Mouse (Mus musculus) adipocyte (in vitro differentiated cells): Measurements from ENCODE around the gene Hcls1.

Source experiments
- DNase-seq: peaks from one replicate; pipeline ENCODE4 v3.0.0-alpha.2; 2016; ENCODE audit warnings: low spot score

Gene Hcls1

GRCm38 (mm10) chr16:36934841-36935620 lies at the start of gene Hcls1:
Gene Hcls1 (plus strand): TSS chr16:36934983.
- peak; percentile 81 for DNase-seq

- DNase-seq = no peak
Measured at GRCm38 (mm10) chr16:36885912-36886311, 48.9 kb upstream of the Hcls1 start.

DNA sequence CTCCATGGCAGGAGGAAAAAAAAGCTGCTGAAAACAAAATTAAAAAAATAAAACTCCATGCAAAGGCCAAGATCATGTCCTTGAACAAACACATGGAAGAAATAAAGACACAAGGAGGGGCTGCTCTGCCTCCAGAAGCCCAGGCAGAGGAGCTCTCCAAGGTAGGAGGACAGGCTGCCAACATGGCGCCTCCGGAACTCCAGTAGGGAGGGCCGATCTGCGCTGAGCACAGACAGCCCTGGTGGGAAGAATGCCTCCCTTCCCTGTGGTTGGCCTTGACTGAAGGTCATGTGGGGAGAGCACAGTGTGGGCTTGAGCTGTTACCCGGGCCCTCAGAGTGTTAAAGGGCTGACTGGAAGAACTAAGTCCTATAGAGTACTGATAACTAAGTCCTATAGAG lies 47.2 kb upstream of the Hcls1 start:
- no peak for DNase-seq

DNA sequence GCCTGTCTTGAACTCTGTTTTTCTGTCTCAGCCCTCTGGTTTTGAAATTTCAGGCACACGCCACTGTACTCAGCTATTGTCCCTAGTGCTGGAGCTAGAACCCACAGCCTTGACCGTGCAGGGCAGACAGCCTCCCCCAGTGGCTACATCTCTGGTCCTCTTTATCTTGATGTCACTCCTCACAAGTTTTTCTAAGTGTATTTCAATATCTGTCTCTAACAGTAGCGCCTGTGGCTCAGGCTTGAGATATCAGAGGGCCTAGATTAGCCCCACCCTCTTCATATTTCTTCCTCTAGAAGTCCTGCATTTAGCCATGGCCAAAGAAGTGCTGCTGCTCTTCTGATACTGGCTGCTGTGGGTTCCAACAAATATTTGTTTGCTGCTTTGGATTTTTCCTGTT lies 44.2 kb upstream of the Hcls1 start:
- no peak for DNase-seq

DNA sequence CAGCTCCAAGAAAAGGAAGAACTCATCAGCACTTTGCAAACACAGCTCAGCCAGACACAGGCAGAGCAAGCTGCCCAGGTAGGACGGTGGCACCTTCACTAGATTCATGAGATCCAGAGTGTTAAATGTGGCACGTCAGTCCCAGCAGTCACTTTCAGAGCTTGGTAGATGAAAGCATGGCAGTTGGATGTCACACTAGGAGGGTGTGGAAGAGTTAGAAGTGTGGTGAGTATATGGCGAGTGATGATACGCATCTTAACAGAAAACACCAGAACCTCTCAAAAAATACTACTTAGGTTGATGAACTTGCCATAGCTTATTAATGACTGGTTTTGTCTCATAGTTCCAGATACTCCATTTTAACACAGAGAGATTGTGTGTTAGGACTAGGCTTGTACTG lies 43.4 kb upstream of the Hcls1 start:
- no peak for DNase-seq

DNA sequence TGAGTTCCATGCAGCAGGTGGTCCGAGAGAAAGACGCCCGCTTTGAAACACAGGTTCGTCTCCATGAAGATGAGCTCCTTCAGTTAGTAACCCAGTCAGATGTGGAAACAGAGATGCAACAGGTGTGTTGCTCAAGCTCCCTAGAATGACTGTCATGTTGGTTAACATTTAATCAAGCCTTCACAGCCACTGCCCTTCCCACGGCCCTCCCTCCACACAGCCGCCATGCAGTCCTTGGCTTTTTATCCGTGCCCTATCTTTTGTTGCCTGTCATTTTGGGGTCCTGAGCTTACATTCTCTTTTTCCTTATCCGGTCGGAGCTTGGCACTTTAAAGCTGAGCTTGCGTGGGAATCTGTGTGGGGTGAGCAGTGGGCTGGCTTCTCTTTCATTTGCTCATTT lies 41.5 kb upstream of the Hcls1 start:
- DNase-seq = no peak

GRCm38 (mm10) chr16:36896712-36897111 lies 38.1 kb upstream of the Hcls1 start:
- no peak for DNase-seq

DNA sequence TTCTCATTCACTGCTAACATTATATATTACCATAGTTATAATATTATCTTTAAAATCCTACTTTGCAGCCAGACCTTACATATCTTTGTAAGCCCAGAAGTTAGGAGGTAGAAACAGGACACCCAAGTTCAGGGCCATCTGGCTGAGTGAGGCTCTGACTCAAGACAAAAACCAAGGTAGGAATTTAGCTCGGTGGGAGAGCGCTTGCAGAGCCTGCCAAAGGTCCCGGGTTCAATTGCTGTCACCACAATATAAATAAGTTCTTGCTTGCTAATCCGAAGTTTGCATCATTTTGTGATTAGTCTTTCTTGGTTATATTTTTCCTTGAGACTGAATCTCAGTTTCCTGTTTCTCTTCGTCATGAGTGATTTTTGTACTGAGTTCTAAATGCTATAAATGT lies 31.6 kb upstream of the Hcls1 start:
- DNase-seq = no peak

GRCm38 (mm10) chr16:36911909-36912308 lies 22.9 kb upstream of the Hcls1 start:
- DNase-seq = no peak

- DNase-seq = no peak
Measured at GRCm38 (mm10) chr16:36912311-36912710, 22.5 kb upstream of the Hcls1 start.

DNA sequence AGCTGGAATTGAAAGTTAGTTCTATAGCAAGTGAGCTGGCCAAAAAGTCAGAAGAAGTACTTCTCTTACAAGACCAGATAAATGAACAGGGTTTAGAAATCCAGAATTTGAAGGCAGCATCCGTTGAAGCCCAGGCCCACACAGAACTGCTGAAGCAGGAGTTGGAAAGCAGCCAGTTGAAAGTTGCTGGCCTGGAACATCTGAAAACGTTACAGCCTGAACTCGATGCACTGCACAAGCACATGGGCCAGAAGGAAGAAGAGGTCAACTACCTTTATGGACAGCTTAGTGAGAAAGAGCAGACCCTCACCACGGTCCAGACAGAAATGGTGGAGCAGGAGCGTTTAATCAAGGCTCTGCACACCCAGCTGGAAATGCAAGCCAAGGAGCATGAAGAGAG lies 20.6 kb upstream of the Hcls1 start:
- no peak for DNase-seq

GRCm38 (mm10) chr16:36918505-36918904 lies 16.3 kb upstream of the Hcls1 start:
- DNase-seq = no peak

- no peak for DNase-seq
Measured at GRCm38 (mm10) chr16:36920410-36920809, 14.4 kb upstream of the Hcls1 start.

GRCm38 (mm10) chr16:36921067-36921613 lies 13.6 kb upstream of the Hcls1 start:
- DNase-seq = no peak

DNA sequence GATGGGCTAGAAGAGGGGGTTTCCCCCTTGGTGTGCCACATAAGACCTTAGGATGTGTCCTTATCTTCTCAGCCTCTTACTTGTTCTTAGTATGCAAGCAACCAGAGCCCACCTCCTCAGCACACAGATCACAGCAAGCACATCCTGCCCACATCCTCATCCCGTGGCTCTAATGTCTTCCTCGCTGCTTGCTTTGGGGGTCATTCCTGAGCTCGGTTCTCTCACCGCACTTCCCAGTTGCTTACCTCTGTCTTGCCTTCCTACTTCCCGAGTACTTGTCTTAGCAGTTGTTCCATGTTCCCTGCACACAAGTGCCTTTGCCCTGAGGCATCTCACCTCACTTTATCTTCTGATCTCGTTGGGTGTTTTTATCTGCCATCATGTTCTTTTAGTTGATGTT lies 12.8 kb upstream of the Hcls1 start:
- no peak for DNase-seq

GRCm38 (mm10) chr16:36924312-36924711 lies 10.5 kb upstream of the Hcls1 start:
- no peak for DNase-seq

DNA sequence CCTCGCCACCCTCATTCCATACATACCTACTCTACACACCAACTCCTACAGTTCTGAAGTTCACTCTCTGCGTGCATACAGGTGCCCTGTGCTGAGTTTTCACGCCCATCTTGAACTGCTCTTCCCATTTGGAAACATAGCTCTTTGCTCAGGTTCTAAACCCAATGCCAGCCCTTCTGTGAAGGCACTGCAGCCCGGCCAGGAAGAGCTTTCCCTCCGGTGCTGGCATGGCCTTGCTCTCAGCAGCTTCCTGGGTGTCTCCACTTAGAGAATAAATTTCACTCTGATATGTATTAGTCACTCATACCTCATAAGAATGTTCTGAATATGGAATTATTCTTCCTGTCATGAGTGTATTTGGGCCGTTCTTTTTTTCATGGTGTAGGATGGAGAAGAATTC lies 9.4 kb upstream of the Hcls1 start:
- no peak for DNase-seq

DNA sequence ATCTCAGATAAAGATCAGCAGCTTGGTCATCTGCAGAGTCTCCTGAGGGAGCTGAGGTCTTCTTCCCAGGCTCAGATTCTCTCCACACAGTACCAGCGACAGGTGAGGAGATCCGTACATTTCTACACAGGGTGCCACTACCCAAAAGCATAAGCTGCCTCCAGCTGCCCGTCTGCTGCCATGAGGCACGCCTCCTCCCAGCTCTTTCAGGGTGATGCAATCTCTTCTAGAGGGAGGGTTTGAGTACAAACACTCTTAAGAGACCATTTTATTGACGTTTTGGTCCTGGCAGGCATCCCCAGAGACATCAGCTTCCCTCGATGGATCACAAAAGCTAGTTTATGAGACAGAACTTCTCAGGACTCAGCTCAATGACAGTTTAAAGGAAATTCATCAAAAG lies 9.0 kb upstream of the Hcls1 start:
- no peak for DNase-seq

DNA sequence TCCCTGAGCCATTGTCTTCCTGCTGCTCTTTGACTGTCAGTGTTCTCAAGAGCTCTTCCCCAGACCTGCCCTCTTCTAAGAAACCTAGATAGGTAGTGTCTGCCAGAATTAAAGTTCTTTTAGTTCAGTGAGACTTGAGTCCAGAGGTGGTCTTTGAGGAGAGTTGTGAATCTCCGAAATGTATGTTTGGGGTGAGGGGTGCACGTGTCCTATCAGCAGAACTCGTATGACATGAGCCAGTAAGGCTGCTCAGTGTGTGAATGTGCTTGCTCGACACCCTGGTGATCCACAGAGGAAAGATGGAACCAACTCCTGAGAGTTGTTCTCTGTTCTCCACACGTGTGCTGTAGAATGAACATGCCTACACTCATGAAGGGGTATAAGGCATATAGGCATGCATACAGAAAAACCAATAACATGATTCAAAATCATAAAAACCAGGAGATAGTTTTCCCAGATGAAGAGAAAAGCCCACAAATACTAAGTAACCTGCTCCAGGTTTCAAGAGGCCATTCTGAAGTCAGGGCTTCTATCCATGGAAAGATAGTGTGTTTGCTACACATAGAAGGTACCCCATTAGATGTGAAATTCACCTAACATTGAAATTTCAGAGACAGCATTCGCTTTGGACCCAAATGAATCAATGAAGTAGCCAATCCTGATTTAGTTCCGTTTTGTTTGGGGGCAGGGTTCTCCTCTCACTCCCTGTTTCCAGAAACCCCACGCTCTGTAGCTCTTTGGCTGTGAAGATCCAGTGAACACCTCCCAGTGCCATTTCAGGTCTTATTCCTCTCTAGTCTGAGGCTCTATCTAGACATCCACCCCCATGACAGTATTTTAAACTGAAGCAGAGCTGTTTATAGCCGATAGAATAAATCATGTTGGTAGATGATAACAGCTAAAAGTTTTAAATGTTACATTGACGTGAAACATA lies 8.0 kb upstream of the Hcls1 start:
- DNase-seq = no peak

GRCm38 (mm10) chr16:36927495-36928105 lies 7.2 kb upstream of the Hcls1 start:
- DNase-seq = no peak

DNA sequence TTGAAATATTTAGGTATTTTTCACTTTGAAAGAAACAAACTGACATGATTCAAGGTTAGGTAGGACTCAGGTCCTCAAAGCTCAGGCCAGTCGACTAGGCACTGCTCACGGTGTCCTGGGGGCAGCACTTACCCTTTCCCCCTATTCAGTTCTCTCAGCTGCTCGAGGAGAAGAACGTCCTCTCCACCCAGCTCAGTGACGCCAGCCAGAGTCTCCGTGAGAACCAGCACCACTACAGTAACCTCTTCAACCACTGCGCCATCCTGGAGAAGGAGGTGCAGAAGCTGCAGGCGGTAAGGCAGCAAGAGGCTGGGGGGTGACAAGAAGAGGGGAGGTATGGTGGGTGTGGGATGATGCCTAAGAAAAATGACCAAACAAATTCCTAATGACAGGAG lies 6.7 kb upstream of the Hcls1 start:
- no peak for DNase-seq

DNA sequence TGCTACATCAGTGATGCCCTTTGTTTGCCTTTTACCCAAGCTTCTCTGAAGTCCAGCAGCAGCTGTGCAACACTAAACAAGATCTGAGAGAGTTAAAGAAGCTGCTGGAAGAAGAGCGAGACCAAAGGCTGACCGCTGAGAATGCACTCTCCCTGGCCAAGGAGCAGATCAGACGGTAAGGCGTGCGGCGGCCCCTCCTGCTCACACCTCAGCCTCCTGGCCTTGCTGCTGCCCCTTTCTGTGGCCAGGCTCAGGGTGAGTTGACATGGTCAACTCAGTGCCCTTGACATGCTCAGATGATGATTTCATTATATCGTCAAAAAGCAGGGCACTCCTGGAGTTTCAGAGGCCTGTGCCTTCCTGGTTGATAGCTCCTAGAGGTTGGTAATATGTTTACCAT lies 5.6 kb upstream of the Hcls1 start:
- no peak for DNase-seq
